Mouse (Mus musculus): ENCODE measurements around the gene Ube2cbp.

The Ube2cbp gene

DNA sequence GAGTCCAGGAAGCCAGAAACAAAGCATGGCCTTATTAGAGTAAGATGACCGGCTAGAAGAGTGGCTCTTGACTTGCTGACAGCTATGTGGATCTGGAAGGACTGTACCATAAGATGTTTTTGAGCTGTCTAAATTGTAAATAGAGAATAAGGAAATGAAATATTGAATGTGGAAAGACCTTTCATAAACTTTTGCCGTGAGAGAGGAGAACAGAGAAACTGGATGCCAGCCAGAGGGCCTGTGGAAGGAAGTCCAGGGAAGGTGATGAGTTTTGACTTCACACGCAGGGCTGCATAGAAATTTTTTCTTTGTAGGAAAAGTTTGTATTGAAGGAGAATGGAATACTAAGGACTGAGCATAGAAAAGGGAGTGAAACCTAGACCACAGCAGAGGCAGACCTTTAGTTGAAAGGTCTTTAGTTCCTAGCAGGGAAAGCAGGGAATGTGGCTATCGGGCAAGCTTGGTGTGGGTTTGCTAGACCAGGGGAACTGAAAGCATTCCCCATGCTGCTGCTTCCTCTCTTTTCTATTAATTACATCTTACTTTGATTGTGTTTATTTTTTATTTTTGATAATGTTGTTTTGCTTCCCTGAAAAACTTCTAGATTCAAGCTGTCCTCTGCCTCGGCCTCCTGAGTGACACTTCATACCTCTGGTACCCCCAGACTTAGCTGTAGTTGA lies 13.8 kb upstream of the Ube2cbp start:
- TF ChIP-seq NANOG (IDR thresholded peaks at IDR 0.05; ENCODE audit: borderline replicate concordance, low read length) (no peak), POU5F1 (IDR thresholded peaks at IDR 0.05; ENCODE audit: borderline replicate concordance, low read length) (no peak), CTCF (conservative IDR thresholded peaks at IDR 0.05; ENCODE audit: low read length) (no peak)
- Histone ChIP-seq H3K36me3 (ENCODE audit: insufficient read depth, low read length) (no peaks in the 10 kb centered on the region), H3K4me1 (replicated peaks; ENCODE audit: low read depth, low read length) (no peaks in the 10 kb centered on the region), H3K4me3 (replicated peaks; ENCODE audit: low read length) (no peak overlapping the region), H3K27me3 (ENCODE audit: insufficient read depth, low read length) (no peaks in the 10 kb centered on the region), H3K9me3 (ENCODE audit: low read length) (no peaks in the 10 kb centered on the region)

DNA sequence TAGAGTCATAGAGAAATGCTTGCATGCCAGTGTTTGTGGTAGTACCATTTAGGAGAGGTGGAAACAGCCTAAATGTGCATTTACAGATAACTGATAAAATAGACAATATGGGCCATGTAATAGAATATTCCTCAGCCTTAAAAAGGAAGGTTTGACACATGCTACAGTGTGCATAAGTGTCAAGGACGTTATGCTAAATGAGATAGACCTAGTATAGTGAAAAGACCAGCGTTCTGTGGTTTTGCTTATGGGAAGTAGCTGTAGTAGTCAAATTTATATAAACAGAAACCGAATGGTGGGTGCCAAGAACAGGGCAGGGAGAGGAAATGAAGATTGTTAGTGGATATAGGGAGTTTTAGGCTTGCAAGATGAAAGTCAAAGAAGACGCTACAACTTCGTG lies 12.0 kb upstream of the Ube2cbp start:
- no peak for TF ChIP-seq NANOG (IDR thresholded peaks at IDR 0.05; ENCODE audit: borderline replicate concordance, low read length)
- TF ChIP-seq POU5F1 (IDR thresholded peaks at IDR 0.05; ENCODE audit: borderline replicate concordance, low read length): no peak
- TF ChIP-seq CTCF (conservative IDR thresholded peaks at IDR 0.05; ENCODE audit: low read length): no peak
- H3K36me3 ChIP-seq (ENCODE audit: insufficient read depth, low read length): no peaks in the 10 kb centered on the region
- H3K27me3 ChIP-seq (ENCODE audit: insufficient read depth, low read length): no peaks in the 10 kb centered on the region
- no peaks in the 10 kb centered on the region for H3K4me1 ChIP-seq (replicated peaks; ENCODE audit: low read depth, low read length)
- H3K4me3 ChIP-seq (replicated peaks; ENCODE audit: low read length): no peak overlapping the region
- no peaks in the 10 kb centered on the region for H3K9me3 ChIP-seq (ENCODE audit: low read length)

GRCm38 (mm10) chr9:86475956-86476355 lies 11.2 kb upstream of the Ube2cbp start:
- no peaks in the 10 kb centered on the region for H3K4me1 ChIP-seq (replicated peaks; ENCODE audit: low read depth, low read length)
- H3K4me3 ChIP-seq (replicated peaks; ENCODE audit: low read length): no peak overlapping the region
- H3K9me3 ChIP-seq (ENCODE audit: low read length): no peaks in the 10 kb centered on the region
- H3K27me3 ChIP-seq (ENCODE audit: insufficient read depth, low read length): no peaks in the 10 kb centered on the region
- TF ChIP-seq NANOG (IDR thresholded peaks at IDR 0.05; ENCODE audit: borderline replicate concordance, low read length): no peak
- TF ChIP-seq POU5F1 (IDR thresholded peaks at IDR 0.05; ENCODE audit: borderline replicate concordance, low read length): no peak
- no peak for TF ChIP-seq CTCF (conservative IDR thresholded peaks at IDR 0.05; ENCODE audit: low read length)
- no peaks in the 10 kb centered on the region for H3K36me3 ChIP-seq (ENCODE audit: insufficient read depth, low read length)

- peaks cover 18% of the 10 kb centered on the region for H3K4me1 ChIP-seq (replicated peaks; ENCODE audit: low read depth, low read length)
- H3K36me3 ChIP-seq (ENCODE audit: insufficient read depth, low read length): no peaks in the 10 kb centered on the region
- peaks cover 9% of the 10 kb centered on the region for H3K27me3 ChIP-seq (ENCODE audit: insufficient read depth, low read length)
- no peaks in the 10 kb centered on the region for H3K9me3 ChIP-seq (ENCODE audit: low read length)
- TF ChIP-seq POU5F1 (IDR thresholded peaks at IDR 0.05; ENCODE audit: borderline replicate concordance, low read length) (no peak), NANOG (IDR thresholded peaks at IDR 0.05; ENCODE audit: borderline replicate concordance, low read length) (no peak), CTCF (conservative IDR thresholded peaks at IDR 0.05; ENCODE audit: low read length) (no peak)
- H3K4me3 ChIP-seq (replicated peaks; ENCODE audit: low read length): peak within 1 kb of the TSS; percentile 94
Measured at GRCm38 (mm10) chr9:86466990-86467870, 2.5 kb upstream of the Ube2cbp start, which contains the start of gene Dop1a. Dop1a (plus strand) TSS chr9:86467154.

DNA sequence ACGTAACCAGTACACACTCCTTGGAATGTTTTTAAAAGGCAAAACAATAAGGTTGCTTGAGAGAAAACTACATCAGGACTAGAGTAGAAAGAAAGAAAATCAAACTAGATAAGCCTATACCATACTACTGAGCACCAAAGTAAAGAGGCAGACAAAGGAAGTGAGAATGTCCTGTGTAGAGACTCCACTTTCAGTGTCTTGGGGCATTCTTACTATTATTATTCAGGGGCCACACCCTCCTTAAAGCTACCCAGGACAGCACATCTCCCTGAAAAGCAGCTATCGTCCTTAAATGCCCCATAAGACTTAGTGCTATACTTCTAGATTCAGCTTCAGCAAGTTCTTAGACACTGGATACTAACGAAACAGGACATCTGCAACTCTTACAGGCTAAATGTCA lies 11.1 kb downstream of the Ube2cbp start:
- H3K27me3 ChIP-seq (ENCODE audit: insufficient read depth, low read length): peaks cover 5% of the 10 kb centered on the region; the same call in 1 of the 2 replicates
- TF ChIP-seq NANOG (IDR thresholded peaks at IDR 0.05; ENCODE audit: borderline replicate concordance, low read length): no peak
- TF ChIP-seq POU5F1 (IDR thresholded peaks at IDR 0.05; ENCODE audit: borderline replicate concordance, low read length): no peak
- TF ChIP-seq CTCF (conservative IDR thresholded peaks at IDR 0.05; ENCODE audit: low read length): no peak
- H3K4me1 ChIP-seq (replicated peaks; ENCODE audit: low read depth, low read length): peaks cover 19% of the 10 kb centered on the region
- H3K36me3 ChIP-seq (ENCODE audit: insufficient read depth, low read length): no peaks in the 10 kb centered on the region
- no peak overlapping the region for H3K4me3 ChIP-seq (replicated peaks; ENCODE audit: low read length)
- 0 out of 2 replicates have a peak, but pooled peaks cover 3% of the 10 kb centered on the region for H3K9me3 ChIP-seq (ENCODE audit: low read length)

DNA sequence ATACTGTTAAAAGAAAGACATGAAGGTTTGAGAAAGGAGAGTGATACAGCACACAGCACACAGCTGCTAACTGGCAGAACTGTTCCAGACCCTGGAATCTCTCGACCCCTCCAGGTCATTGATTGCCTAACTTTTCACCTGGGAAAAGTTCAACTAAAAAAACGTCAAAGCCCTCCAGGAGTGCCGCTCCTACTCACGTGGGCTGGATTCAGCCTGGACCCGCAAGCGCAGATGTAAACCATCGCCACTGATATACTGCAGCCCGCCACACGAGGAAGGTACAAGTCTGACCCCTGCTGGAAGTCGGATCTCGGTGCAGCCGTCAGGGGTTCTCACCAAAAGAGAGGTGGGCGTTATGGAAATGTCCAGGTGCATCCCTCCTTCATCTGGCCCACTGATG lies 13.1 kb downstream of the Ube2cbp start:
- no peaks in the 10 kb centered on the region for H3K36me3 ChIP-seq (ENCODE audit: insufficient read depth, low read length)
- no peak overlapping the region for H3K4me3 ChIP-seq (replicated peaks; ENCODE audit: low read length)
- 0 out of 2 replicates have a peak, but pooled peaks cover 3% of the 10 kb centered on the region for H3K9me3 ChIP-seq (ENCODE audit: low read length)
- no peak for TF ChIP-seq POU5F1 (IDR thresholded peaks at IDR 0.05; ENCODE audit: borderline replicate concordance, low read length)
- TF ChIP-seq CTCF (conservative IDR thresholded peaks at IDR 0.05; ENCODE audit: low read length): peak; percentile 63
- peaks cover 5% of the 10 kb centered on the region; the same call in 1 of the 2 replicates for H3K27me3 ChIP-seq (ENCODE audit: insufficient read depth, low read length)
- peaks cover 19% of the 10 kb centered on the region for H3K4me1 ChIP-seq (replicated peaks; ENCODE audit: low read depth, low read length)

- TF ChIP-seq CTCF (conservative IDR thresholded peaks at IDR 0.05; ENCODE audit: low read length) (no peak), NANOG (IDR thresholded peaks at IDR 0.05; ENCODE audit: borderline replicate concordance, low read length) (no peak), POU5F1 (IDR thresholded peaks at IDR 0.05; ENCODE audit: borderline replicate concordance, low read length) (no peak)
- H3K27me3 ChIP-seq (ENCODE audit: insufficient read depth, low read length): peaks cover 5% of the 10 kb centered on the region; the same call in 1 of the 2 replicates
- H3K4me3 ChIP-seq (replicated peaks; ENCODE audit: low read length): no peak overlapping the region
- no peaks in the 10 kb centered on the region for H3K36me3 ChIP-seq (ENCODE audit: insufficient read depth, low read length)
- peaks cover 19% of the 10 kb centered on the region for H3K4me1 ChIP-seq (replicated peaks; ENCODE audit: low read depth, low read length)
- 0 out of 2 replicates have a peak, but pooled peaks cover 3% of the 10 kb centered on the region for H3K9me3 ChIP-seq (ENCODE audit: low read length)
Measured at GRCm38 (mm10) chr9:86451094-86451493, 13.7 kb downstream of the Ube2cbp start.

- H3K9me3 ChIP-seq (ENCODE audit: low read length): no peaks in the 10 kb centered on the region
- no peaks in the 10 kb centered on the region for H3K36me3 ChIP-seq (ENCODE audit: insufficient read depth, low read length)
- peaks cover 19% of the 10 kb centered on the region for H3K4me1 ChIP-seq (replicated peaks; ENCODE audit: low read depth, low read length)
- no peak overlapping the region for H3K4me3 ChIP-seq (replicated peaks; ENCODE audit: low read length)
- TF ChIP-seq CTCF (conservative IDR thresholded peaks at IDR 0.05; ENCODE audit: low read length) (peak; percentile 43), NANOG (IDR thresholded peaks at IDR 0.05; ENCODE audit: borderline replicate concordance, low read length) (no peak), POU5F1 (IDR thresholded peaks at IDR 0.05; ENCODE audit: borderline replicate concordance, low read length) (no peak)
- H3K27me3 ChIP-seq (ENCODE audit: insufficient read depth, low read length): peaks cover 5% of the 10 kb centered on the region; the same call in 1 of the 2 replicates
Measured at GRCm38 (mm10) chr9:86449581-86449980, 15.2 kb downstream of the Ube2cbp start.

Measured in E14TG2a.4 (cell line).